Mouse (Mus musculus) lung, adult 2 months (tissue): Measurements from ENCODE around the gene Gm21954. TPM values are rescaled to one million over a fixed set of nuclear protein-coding genes. Genes with fewer than 3 reads are reported as not detected.

Experiments used
- DNase-seq: peaks from one replicate; pipeline ENCODE4 v3.0.0; 2022
- H3K4me1 ChIP-seq: fragments of 200-500 bp; 2 replicates; pipeline ENCODE4 v1.6.1; 2011; ENCODE audit warnings: low read length; ENCODE audit not compliant: control insufficient read depth, insufficient read depth
- H3K4me3 ChIP-seq: fragments of 200-500 bp; replicated peaks from 2 replicates; pipeline ENCODE3; 2011; ENCODE audit warnings: low read depth, mild to moderate bottlenecking, control low read depth, low read length; ENCODE audit errors: extremely low read depth
- CTCF ChIP-seq: fragments of 200-500 bp; IDR thresholded peaks from 2 replicates; pipeline ENCODE4 v1.5.1; 2011; ENCODE audit warnings: mild to moderate bottlenecking, low read length, control low read depth; ENCODE audit not compliant: insufficient read depth
- POLR2A ChIP-seq: fragments of 200-500 bp; IDR thresholded peaks from 2 replicates; pipeline ENCODE4 v1.6.1; 2011; ENCODE audit warnings: low read depth, mild to moderate bottlenecking, control low read depth, low read length, borderline replicate concordance; ENCODE audit errors: extremely low read depth
- WGBS: fragments of 180-500 bp; shearing (Covaris S2); methylation state at CpG from one replicate; pipeline ENCODE4 v1.1.7; 2018; 5-methylcytosine and 5-hydroxymethylcytosine counted together
- polyA plus RNA-seq: library from polyadenylated mRNA; depleted of rRNA; stranded (reverse); fragments of >200 nt; gene quantifications from 2 replicates; pipeline ENCODE4 v1.2.3, GENCODE M21; 2012

Gm21954 gene
- polyA plus RNA-seq, 1 experiment: not detected

- H3K4me1 ChIP-seq: peaks cover 2% of the 10 kb centered on the region; the same call in 1 of the 2 replicates
- TF ChIP-seq POLR2A (no peak), CTCF (no peak)
- 79% methylated on average over 3 of the region's 3 CpGs for WGBS
- no peak for DNase-seq
- H3K4me3 ChIP-seq: no peak overlapping the region
These were observed 7.8 kb downstream of the Gm21954 start for GRCm38 (mm10) chr3:55464226-55464625.

- no peak for TF ChIP-seq CTCF
- TF ChIP-seq POLR2A: no peak
These were observed 8.9 kb downstream of the Gm21954 start for GRCm38 (mm10) chr3:55462904-55463668.

DNA sequence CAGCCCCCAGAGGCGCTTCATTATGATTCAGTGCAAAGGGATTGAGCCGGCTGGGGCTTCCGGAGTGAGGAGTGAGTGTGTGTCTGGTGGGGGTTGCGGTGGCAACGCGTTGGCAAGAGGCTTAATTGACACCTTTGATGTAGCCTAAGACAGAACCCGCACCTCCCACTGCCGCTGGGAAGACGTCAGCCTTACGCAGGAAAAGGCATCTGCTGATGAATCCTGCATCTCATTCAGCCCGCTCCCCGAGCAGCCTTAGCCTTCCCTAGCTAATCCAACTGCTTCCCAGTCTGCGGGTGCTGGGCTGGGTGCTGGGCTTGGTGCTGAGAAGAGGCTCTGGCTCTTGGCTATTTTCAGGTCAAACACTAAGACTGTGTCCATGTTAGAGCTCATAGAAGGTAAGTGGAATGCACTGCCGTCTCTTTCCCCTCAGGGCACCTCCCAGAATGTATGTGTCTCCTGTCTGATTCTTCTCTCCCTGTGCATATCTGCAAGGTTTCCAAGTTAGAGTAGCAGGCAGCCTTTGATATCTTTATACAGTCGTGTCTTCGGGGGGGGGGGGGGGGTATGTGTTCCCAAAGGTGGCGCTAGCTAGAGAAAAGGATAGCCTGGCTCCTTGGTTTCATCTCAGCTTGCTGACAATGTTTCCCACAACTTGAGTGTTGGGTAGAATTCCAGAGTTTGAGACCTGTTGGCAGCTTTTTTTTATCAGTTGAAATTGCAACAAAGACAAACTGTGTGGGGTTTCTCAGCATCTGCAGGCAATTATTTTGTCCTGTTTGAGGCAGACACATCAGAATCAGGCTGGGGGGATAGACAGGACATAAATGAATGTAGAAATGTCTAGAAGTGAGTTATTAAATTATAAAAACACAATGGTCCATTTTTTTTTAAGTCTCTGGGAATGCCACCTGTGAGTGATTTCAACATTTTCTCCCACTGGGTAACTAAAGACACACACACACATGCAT is 10.0 kb downstream of the Gm21954 start:
- DNase-seq: no peak
- no peak for TF ChIP-seq POLR2A
- TF ChIP-seq CTCF: no peak
- H3K4me1 ChIP-seq: peaks cover 2% of the 10 kb centered on the region; the same call in 1 of the 2 replicates
- WGBS: 6% methylated on average over 17 of the region's 17 CpGs
- H3K4me3 ChIP-seq: no peak overlapping the region

More at GRCm38 (mm10) chr3:55462904-55463668, 8.9 kb downstream of the Gm21954 start:
- Histone ChIP-seq H3K4me3 (no peak overlapping the region), H3K4me1 (peaks cover 2% of the 10 kb centered on the region; the same call in 1 of the 2 replicates)
- 96% methylated on average over 4 of the region's 4 CpGs for WGBS
- DNase-seq: no peak

DNA sequence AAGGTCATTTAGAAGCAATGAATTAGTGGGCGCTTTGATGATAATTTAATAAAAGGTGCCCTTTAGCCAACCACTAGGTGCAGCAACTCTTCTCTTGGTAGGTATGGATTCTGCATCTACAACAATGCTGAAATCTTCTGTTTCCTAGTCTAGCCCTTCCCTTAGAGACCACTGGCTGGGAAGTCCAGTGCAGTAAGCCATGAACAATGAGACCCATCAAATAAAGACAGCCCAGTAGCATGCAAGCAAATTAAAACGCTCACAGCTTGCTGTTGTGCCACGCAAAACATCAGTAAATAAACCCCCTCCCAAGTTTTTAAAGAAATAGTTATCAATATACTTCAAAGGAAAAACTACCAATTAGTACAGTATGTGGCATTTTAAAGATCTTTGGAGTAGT is 10.9 kb downstream of the Gm21954 start:
- Histone ChIP-seq H3K4me1 (peaks cover 2% of the 10 kb centered on the region; the same call in 1 of the 2 replicates), H3K4me3 (no peak overlapping the region)
- no peak for DNase-seq
- TF ChIP-seq POLR2A: no peak
- no peak for TF ChIP-seq CTCF
- 80% methylated on average over 3 of the region's 3 CpGs for WGBS

DNA sequence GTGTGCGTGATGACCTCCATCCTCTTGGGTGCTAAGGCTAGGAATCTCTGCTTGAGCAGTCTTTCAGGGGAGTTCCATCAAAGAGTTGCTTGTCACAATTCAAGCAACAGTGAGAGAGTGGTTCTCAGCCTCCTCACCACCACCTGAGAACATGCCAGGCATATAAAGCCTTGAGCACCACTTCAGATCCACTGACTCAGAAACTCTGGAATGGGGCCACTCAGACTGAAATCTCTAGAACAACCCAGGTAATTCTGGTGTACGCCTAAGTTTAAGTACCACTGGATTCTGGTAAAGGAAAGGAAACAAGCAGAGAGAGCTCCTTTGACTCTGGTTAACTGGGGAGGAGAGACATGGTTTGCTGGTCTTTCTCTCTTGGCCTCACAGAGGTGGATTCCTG is 19.5 kb downstream of the Gm21954 start:
- peak; percentile 19 for DNase-seq
- 74% methylated on average over 2 of the region's 2 CpGs for WGBS
- Histone ChIP-seq H3K4me3 (no peak overlapping the region), H3K4me1 (no peaks in the 10 kb centered on the region)
- TF ChIP-seq CTCF (no peak), POLR2A (no peak)

- Histone ChIP-seq H3K4me3 (no peak overlapping the region), H3K4me1 (no peaks in the 10 kb centered on the region)
- no peak for DNase-seq
- TF ChIP-seq CTCF: no peak
- TF ChIP-seq POLR2A: no peak
- WGBS: 67% methylated on average over 3 of the region's 3 CpGs
These were observed 20.1 kb downstream of the Gm21954 start for GRCm38 (mm10) chr3:55451877-55452276.

DNA sequence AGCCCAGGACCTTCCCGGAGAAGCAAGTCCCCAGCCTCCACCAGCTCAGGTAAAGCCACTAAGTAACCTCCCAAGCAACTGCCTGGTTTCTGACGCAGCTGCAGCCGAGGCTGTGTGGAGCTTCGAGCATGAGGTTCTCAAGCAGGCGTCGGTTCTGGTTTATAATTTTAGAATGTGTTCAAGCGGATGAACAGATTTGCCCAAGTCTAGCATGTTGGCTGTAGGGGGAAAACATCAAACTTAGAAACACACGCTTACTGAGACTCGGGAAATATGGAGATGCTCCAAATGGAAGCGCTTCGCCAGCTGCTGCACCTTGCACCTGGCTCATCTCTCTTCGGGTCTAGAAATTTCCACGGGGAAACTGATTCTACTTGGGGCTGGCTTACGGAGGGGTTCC is 21.0 kb downstream of the Gm21954 start:
- no peaks in the 10 kb centered on the region for H3K4me1 ChIP-seq
- no peak overlapping the region for H3K4me3 ChIP-seq
- no peak for TF ChIP-seq CTCF
- no peak for TF ChIP-seq POLR2A
- WGBS: 93% methylated on average over 14 of the region's 14 CpGs
- DNase-seq: no peak

- H3K4me3 ChIP-seq: no peak overlapping the region
- no peak for TF ChIP-seq CTCF
- TF ChIP-seq POLR2A: no peak
- WGBS: 90% methylated on average over 2 of the region's 2 CpGs
These were observed 22.9 kb downstream of the Gm21954 start for GRCm38 (mm10) chr3:55449148-55449547.

DNA sequence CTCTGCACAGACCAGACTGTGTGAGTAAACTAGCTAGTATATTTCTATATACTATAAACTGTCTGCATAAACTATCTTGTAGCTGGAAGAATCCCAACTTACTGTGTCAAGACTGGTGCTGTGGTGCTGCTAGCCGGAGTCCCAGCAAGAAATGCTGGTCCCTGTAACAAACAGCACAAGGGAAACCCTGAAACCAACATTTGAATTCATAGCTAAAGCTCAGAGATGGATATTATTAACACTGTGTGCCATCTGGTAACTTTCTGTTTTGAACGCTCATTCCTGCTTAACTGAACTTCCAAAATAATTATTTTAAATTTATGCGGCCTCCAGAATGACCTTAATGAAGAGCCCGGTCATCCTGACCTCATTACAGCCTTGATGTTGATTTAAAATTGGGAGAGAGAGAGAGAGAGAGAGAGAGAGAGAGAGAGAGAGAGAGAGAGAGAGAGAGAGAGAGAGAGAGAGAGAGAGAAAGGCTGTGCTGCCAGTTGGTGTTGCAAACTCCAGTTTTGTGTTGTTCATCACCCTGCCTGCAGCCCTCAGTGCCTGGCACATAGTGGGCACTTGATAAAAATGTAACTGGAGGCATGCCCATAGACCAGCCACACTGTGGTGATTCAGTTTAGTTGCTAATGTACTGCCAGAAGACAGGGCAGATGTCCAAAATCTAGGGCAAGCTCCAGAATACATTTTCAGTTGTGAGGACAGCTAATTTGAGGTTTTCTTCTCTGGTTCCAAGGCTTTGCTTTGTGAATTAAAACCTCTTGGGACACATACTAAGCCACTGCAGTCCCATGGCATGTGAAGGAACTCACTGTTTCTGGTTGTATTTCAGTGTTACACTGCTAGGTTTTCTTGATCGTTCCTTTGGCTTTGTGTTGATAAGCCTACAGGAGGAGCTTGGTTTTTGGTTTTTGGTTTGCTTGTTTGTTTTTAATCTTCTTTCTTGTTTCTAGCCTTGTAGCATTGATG is 24.2 kb downstream of the Gm21954 start:
- 69% methylated on average over 5 of the region's 5 CpGs for WGBS
- Histone ChIP-seq H3K4me3 (no peak overlapping the region), H3K4me1 (no peaks in the 10 kb centered on the region)
- TF ChIP-seq CTCF (no peak), POLR2A (no peak)
- no peak for DNase-seq

More at GRCm38 (mm10) chr3:55449148-55449547, 22.9 kb downstream of the Gm21954 start:
- no peaks in the 10 kb centered on the region for H3K4me1 ChIP-seq
- DNase-seq: no peak

- WGBS: 84% methylated on average over 7 of the region's 7 CpGs
- no peak overlapping the region for H3K4me3 ChIP-seq
These were observed 25.3 kb downstream of the Gm21954 start for GRCm38 (mm10) chr3:55446681-55447080.

More at GRCm38 (mm10) chr3:55446681-55447080, 25.3 kb downstream of the Gm21954 start:
- TF ChIP-seq POLR2A (no peak), CTCF (no peak)
- no peaks in the 10 kb centered on the region for H3K4me1 ChIP-seq
- no peak for DNase-seq
